Mouse (Mus musculus) hindbrain, embryonic 14.5 days (tissue): ENCODE data around the gene Ube2o. TPM values are rescaled to one million over a fixed set of nuclear protein-coding genes. Genes with fewer than 3 reads are reported as not detected.

Experiments used
- ATAC-seq: fragments of 200-750 bp; cut with Nextera tagmentation; 2 replicates; pipeline ENCODE4 v1.8.0; 2017; ENCODE audit warnings: moderate number of reproducible peaks, mild to moderate bottlenecking, moderate TSS enrichment, moderate library complexity; ENCODE audit not compliant: low FRiP score
- DNase-seq: peaks from one replicate; pipeline ENCODE4 v3.0.0-alpha.2; 2015; ENCODE audit warnings: low spot score
- H3K27ac ChIP-seq: fragments of 300-500 bp; sonication (generic); 2 replicates; pipeline ENCODE4 v1.5.1; 2014; ENCODE audit warnings: mild to moderate bottlenecking, moderate library complexity
- H3K27me3 ChIP-seq: fragments of 300-500 bp; sonication (generic); 2 replicates; pipeline ENCODE4 v1.6.1; 2014; ENCODE audit warnings: mild to moderate bottlenecking, low read length, mixed read lengths; ENCODE audit not compliant: control insufficient read depth, insufficient read depth
- H3K36me3 ChIP-seq: fragments of 300-500 bp; sonication (generic); replicated peaks from 2 replicates; pipeline ENCODE4 v1.6.1; 2014; ENCODE audit not compliant: control insufficient read depth, insufficient read depth
- H3K4me1 ChIP-seq: fragments of 300-500 bp; sonication (generic); replicated peaks from 2 replicates; pipeline ENCODE4 v1.6.1; 2014; ENCODE audit warnings: antibody characterized with exemption, low read length, mixed read lengths; ENCODE audit not compliant: control insufficient read depth, insufficient read depth
- H3K4me2 ChIP-seq: fragments of 300-500 bp; sonication (generic); replicated peaks from 2 replicates; pipeline ENCODE4 v1.6.1; 2014; ENCODE audit warnings: mild to moderate bottlenecking, moderate library complexity
- H3K4me3 ChIP-seq: fragments of 300-500 bp; sonication (generic); replicated peaks from 2 replicates; pipeline ENCODE4 v1.5.1; 2014; ENCODE audit warnings: mild to moderate bottlenecking, low read length
- H3K9ac ChIP-seq: fragments of 300-500 bp; sonication (generic); 2 replicates; pipeline ENCODE4 v1.6.1; 2014
- H3K9me3 ChIP-seq: fragments of 300-500 bp; sonication (generic); 2 replicates; pipeline ENCODE4 v1.6.1; 2016; ENCODE audit warnings: low read length; ENCODE audit not compliant: control insufficient read depth
- WGBS: fragments of 180-500 bp; shearing (Covaris S2); extraction: QIAGEN DNeasy Blood & Tissue Kit; methylation state at CpG from one replicate; pipeline ENCODE4 v1.1.7; 2014; 5-methylcytosine and 5-hydroxymethylcytosine counted together
- polyA plus RNA-seq: library from polyadenylated mRNA; unstranded; fragments of >200 nt; fragmentation: Nextera tagmentation; extraction: Ambion mirVana; gene quantifications from 2 replicates; pipeline ENCODE4 v1.2.1, GENCODE M21; 2014

Ube2o gene
- polyA plus RNA-seq, 1 experiment from 2014 or later = 28.5 TPM

DNA sequence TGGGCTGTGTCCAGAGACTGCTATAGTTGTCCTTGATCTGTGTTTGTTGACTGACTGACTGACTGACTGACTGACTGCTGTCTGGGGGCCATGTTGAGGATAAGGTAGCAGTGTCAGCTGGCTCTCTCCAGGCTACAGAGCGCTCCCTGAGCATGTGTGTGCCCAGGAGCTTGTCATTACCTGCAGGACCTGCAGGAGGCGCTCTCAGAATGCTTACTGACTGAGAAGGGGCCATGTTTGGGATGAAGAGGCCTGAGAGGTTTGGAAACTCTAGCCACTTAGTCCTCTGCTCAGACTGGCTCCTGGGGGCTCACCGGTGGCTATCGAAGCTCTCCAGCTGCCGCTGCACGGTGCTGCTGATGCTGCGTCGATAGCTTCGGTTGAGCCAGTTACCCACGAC lies 22.1 kb upstream of the Ube2o start:
- 91% methylated on average over 10 of the region's 10 CpGs for WGBS
- H3K27me3 ChIP-seq = no peaks in the 10 kb centered on the region
- no peaks in the 10 kb centered on the region for H3K36me3 ChIP-seq
- no peak overlapping the region for H3K27ac ChIP-seq
- no peaks in the 10 kb centered on the region for H3K4me1 ChIP-seq
- H3K9ac ChIP-seq = no peak overlapping the region
- no peak overlapping the region for H3K4me3 ChIP-seq
- ATAC-seq = no peak
- no peak overlapping the region for H3K4me2 ChIP-seq
- no peaks in the 10 kb centered on the region for H3K9me3 ChIP-seq
- DNase-seq = no peak

DNA sequence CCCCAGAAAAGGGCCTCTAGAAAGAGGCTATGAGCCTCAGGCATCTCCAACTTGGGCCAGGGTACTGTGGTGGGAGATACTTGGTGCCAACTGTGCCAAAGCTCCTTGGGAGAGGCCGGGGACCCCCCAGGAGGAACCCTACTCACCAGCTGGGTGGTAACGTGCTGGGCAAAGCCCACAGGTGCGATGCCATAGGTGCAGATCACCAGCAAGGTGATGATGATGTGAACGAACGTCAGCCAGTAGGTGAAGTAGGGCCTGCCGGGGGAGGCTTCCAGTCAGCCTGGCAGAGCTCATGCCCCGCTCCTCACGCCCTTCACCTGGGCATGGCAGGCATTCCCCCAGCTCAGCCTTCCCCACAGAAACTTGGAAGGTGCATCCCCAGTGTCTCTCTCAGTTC lies 20.8 kb upstream of the Ube2o start:
- 89% methylated on average over 8 of the region's 8 CpGs for WGBS
- Histone ChIP-seq H3K4me1 (no peaks in the 10 kb centered on the region), H3K4me2 (no peak overlapping the region), H3K4me3 (no peak overlapping the region), H3K27ac (no peak overlapping the region), H3K9ac (no peak overlapping the region), H3K36me3 (no peaks in the 10 kb centered on the region), H3K27me3 (no peaks in the 10 kb centered on the region), H3K9me3 (no peaks in the 10 kb centered on the region)
- ATAC-seq (no peak), DNase-seq (no peak)

DNA sequence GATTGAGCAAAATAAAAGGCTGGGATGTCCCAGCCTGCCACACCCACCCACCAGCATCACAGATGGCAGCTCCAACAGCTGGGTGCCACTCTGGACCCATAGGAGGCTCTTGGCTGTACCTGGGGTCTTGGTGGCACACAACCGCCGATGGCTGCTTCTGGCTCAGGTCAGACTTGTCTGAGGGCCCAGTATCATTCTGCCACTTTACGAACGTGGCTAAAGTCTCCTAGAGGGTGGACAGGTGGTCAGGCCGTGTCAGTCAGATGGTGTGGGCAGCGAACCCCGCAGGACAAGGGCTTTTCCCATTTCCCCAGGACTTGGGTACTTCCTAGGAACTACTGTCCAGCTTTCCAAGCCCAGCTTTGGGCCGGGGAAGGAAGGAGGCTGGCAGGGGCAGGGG lies 19.9 kb upstream of the Ube2o start:
- 92% methylated on average over 8 of the region's 8 CpGs for WGBS

DNA sequence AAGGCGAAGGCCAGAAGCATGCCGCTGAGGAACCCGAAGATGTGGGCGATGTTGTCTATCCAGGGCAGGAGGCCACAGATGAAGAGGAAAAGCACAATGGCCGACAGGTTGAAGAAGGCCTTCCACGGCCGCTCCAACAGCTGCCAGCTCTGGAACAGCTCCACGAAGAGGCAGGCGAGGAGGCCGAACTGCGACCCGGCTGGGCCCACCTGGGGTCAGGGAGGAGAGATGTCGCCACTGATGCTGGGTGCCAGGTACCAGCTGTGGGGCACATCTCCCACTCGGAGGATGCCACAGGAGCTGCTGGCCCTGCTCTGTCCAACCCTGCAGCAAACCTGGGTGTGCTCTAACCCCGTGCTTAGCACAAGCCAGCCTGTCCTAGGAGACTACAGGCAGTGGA lies 18.0 kb upstream of the Ube2o start:
- Histone ChIP-seq H3K9me3 (no peaks in the 10 kb centered on the region), H3K4me3 (no peak overlapping the region), H3K4me1 (no peaks in the 10 kb centered on the region), H3K27ac (no peak overlapping the region), H3K9ac (no peak overlapping the region), H3K27me3 (no peaks in the 10 kb centered on the region), H3K36me3 (no peaks in the 10 kb centered on the region), H3K4me2 (no peak overlapping the region)
- 93% methylated on average over 15 of the region's 15 CpGs for WGBS
- ATAC-seq = no peak
- no peak for DNase-seq

More for the DNA sequence above, 19.9 kb upstream of the Ube2o start:
- ATAC-seq (no peak), DNase-seq (no peak)
- H3K4me2 ChIP-seq = no peak overlapping the region
- no peaks in the 10 kb centered on the region for H3K4me1 ChIP-seq
- H3K9ac ChIP-seq = no peak overlapping the region
- no peaks in the 10 kb centered on the region for H3K9me3 ChIP-seq
- no peak overlapping the region for H3K27ac ChIP-seq
- H3K27me3 ChIP-seq = no peaks in the 10 kb centered on the region
- H3K4me3 ChIP-seq = no peak overlapping the region
- H3K36me3 ChIP-seq = no peaks in the 10 kb centered on the region

DNA sequence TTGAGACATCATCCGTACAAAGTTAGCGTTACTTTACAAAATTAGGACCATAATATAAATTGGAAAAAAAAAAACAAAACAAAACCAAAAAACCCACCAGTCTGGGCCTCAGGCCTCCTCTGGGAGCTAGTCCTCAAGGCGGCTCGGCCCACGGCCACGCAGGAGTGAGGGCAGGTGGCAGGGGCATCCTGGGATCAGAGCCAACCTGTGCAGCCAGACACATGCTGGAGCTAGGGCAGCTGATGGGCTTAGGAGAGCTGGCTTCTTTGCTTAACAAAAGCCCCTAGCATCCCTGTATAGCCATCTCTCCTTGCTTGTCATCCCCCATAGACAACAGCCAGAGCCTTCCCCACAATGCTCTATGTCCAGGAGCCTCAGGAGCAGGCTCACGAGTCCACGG lies 16.9 kb upstream of the Ube2o start:
- ATAC-seq = no peak
- whole genome bisulfite sequencing = 81% methylated on average over 8 of the region's 8 CpGs

DNA sequence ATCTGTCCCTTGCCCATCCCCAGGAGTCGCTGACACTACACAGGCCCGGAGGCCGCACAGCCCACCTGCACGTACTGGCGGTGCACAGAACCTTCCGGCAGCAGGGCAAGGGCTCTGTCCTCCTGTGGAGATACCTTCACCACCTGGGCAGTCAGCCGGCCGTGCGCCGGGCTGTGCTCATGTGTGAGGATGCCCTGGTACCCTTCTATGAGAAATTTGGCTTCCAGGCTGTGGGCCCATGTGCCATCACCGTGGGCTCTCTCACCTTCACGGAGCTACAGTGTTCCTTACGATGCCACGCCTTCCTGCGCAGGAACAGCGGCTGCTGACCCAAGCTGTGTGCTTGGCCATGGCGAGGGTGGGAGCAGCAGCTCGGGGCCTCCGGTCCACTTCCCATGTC lies 15.5 kb upstream of the Ube2o start:
- H3K27me3 ChIP-seq = no peaks in the 10 kb centered on the region
- no peak for ATAC-seq
- no peak for DNase-seq
- H3K4me3 ChIP-seq = no peak overlapping the region
- H3K4me1 ChIP-seq = no peaks in the 10 kb centered on the region
- no peak overlapping the region for H3K4me2 ChIP-seq
- no peak overlapping the region for H3K9ac ChIP-seq
- H3K36me3 ChIP-seq = no peaks in the 10 kb centered on the region
- no peak overlapping the region for H3K27ac ChIP-seq
- no peaks in the 10 kb centered on the region for H3K9me3 ChIP-seq
- 87% methylated on average over 19 of the region's 19 CpGs for WGBS

More for the DNA sequence above, 16.9 kb upstream of the Ube2o start:
- no peaks in the 10 kb centered on the region for H3K27me3 ChIP-seq
- H3K4me2 ChIP-seq = no peak overlapping the region
- no peaks in the 10 kb centered on the region for H3K4me1 ChIP-seq
- DNase-seq = no peak
- H3K4me3 ChIP-seq = no peak overlapping the region
- H3K27ac ChIP-seq = no peak overlapping the region
- no peaks in the 10 kb centered on the region for H3K36me3 ChIP-seq
- H3K9ac ChIP-seq = no peak overlapping the region; the same call in 1 of the 2 replicates
- no peaks in the 10 kb centered on the region for H3K9me3 ChIP-seq

DNA sequence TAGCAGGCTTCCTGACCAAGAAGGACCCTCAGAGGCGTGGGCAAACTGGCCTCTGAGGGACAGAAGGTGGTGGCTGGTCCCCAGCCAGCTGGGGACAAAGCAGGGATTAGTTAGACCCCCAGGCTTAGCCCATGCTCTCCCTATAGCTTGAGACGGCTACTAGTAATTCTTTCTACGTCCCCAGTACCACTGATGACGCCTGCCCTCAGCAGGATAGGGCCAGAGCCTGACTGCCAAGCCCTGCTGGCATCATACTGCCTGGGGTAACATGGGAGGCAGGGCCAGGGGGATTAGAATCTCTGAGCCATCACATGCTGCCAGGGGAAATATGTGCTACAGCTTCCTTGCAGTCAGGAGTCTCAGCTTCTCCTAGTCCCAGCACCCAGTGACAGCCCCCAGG lies 12.1 kb upstream of the Ube2o start:
- Histone ChIP-seq H3K4me3 (no peak overlapping the region), H3K9ac (no peak overlapping the region), H3K27me3 (no peaks in the 10 kb centered on the region), H3K36me3 (no peaks in the 10 kb centered on the region), H3K4me2 (no peak overlapping the region), H3K4me1 (peaks cover 7% of the 10 kb centered on the region; the same call in 1 of the 2 replicates), H3K9me3 (no peaks in the 10 kb centered on the region), H3K27ac (peak overlapping the region; percentile 71; the same call in 1 of the 2 replicates)
- ATAC-seq (no peak), DNase-seq (no peak)
- WGBS = 58% methylated on average over 4 of the region's 4 CpGs

DNA sequence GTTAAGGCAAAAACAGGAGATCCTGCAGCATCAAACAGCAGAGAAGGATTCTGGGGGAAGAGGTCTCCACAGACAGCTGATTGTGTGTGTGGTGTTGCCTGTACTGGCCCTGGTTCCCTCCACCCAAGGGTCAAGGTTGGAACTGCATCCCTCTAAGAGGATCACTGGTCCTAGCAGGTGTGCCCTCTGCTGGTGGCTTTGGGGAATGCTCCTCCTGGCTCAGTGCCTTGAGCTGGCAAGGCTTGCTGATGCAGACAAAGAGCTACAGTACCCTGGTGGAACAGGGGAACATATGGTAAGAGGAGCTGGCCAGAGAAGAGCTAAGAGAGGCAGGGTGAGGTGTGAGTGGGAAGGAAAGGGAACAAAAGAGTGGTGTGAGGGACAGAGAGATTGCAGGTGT lies 11.2 kb upstream of the Ube2o start:
- ATAC-seq (peak; percentile 74), DNase-seq (peak; percentile 97)
- Histone ChIP-seq H3K27me3 (no peaks in the 10 kb centered on the region), H3K4me1 (peaks cover 7% of the 10 kb centered on the region; the same call in 1 of the 2 replicates), H3K4me2 (no peak overlapping the region), H3K9me3 (no peaks in the 10 kb centered on the region), H3K36me3 (no peaks in the 10 kb centered on the region), H3K9ac (0 out of 2 replicates have a peak overlapping the region, but pooled peaks have one; percentile 10), H3K27ac (peak overlapping the region; percentile 71), H3K4me3 (no peak overlapping the region)

DNA sequence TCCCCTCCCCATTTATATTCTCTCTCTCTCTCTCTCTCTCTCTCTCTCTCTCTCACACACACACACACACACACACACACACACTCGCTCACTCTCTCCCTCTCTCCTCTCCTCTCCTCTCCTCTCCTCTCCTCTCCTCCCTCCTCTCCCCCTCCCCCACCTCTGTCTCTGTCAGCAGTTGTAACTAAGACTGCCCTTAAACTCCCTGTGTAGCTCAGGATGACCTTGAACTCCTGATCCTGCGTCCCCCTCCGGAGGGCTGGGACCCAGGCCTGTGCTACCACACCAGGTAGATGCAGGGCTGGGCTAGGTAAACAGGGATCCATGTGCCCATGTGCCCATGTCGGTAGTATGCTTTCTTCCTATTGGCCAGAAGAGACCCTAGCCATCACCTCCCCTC lies 10.4 kb upstream of the Ube2o start:
- Histone ChIP-seq H3K27me3 (no peaks in the 10 kb centered on the region), H3K27ac (no peak overlapping the region), H3K9ac (no peak overlapping the region), H3K36me3 (no peaks in the 10 kb centered on the region), H3K4me1 (peaks cover 7% of the 10 kb centered on the region; the same call in 1 of the 2 replicates), H3K4me2 (no peak overlapping the region), H3K4me3 (no peak overlapping the region), H3K9me3 (no peaks in the 10 kb centered on the region)
- 89% methylated on average over 4 of the region's 4 CpGs for WGBS
- DNase-seq (no peak), ATAC-seq (no peak)

DNA sequence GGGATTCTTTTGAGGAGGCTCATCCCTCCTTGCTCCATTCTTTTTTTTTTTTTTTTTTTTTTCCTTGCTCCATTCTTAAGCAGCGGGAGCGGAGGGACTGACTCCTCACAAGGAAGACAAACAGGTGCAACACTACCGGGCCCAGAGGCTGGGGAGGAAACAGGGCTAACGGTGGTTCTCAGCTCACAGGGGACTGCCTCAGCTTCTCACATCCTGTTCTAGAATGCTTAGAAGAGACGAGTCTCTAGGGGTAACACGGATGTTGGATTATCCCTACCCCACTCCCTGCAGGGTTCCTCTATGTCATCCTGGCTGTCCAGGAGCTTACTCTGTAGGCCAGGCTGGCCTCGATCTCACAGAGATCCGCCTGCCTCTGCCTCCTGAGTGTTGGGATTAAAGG lies 8.3 kb upstream of the Ube2o start:
- no peaks in the 10 kb centered on the region for H3K36me3 ChIP-seq
- H3K4me2 ChIP-seq = no peak overlapping the region
- peak overlapping the region; percentile 4; the same call in 1 of the 2 replicates for H3K27ac ChIP-seq
- no peak overlapping the region for H3K9ac ChIP-seq
- H3K9me3 ChIP-seq = no peaks in the 10 kb centered on the region
- DNase-seq (no peak), ATAC-seq (no peak)
- no peak overlapping the region for H3K4me3 ChIP-seq
- H3K4me1 ChIP-seq = peaks cover 7% of the 10 kb centered on the region; the same call in 1 of the 2 replicates
- 54% methylated on average over 8 of the region's 8 CpGs for WGBS
- H3K27me3 ChIP-seq = no peaks in the 10 kb centered on the region
